Comparison of ENCODE assay signal across 8 mouse cellular contexts in the genomic region with DNA sequence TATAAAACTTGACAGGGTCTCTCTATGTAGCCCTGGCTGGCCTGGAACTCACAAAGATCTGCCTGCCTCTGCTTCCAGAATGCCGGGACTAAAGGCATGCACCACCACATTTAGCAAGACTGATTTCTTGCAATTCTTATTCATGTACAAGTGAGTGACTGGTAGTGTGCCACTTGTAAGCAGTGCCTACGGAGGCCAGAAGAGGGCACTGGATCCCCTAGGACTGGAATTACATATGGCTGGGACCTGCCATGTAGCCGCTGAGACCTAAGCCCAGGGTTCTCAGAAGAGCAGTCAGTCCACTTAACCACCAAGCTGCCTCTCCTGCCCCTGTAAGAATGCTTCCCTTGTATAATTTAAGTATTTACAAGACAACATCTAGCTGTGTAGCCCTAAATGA. TPM values are rescaled to one million over a fixed set of nuclear protein-coding genes. Genes with fewer than 3 reads are reported as not detected.
DNase-seq lines count a peak whose midpoint lies in the region; ATAC-seq lines count a peak whose summit lies in the region.

No protein-coding gene starts in this region.

- no peaks in the 10 kb centered on the region for H3K9me3 ChIP-seq in forebrain, embryonic 14.5 days (replicated peaks; ENCODE audit: control insufficient read depth, low read length)
- no peaks in the 10 kb centered on the region for H3K9me3 ChIP-seq in forebrain, embryonic 16.5 days (ENCODE audit: control insufficient read depth, low read length)

- H3K27me3 ChIP-seq in forebrain, embryonic 14.5 days (replicated peaks; ENCODE audit: control insufficient read depth, insufficient read depth, low read length) = no peaks in the 10 kb centered on the region
- H3K27me3 ChIP-seq in forebrain, embryonic 16.5 days (replicated peaks; ENCODE audit: control insufficient read depth, insufficient read depth, low read length) = no peaks in the 10 kb centered on the region

- ATAC-seq in forebrain, embryonic 14.5 days = no peak
- ATAC-seq in forebrain, embryonic 16.5 days = no peak

- peak; percentile 52 for DNase-seq in forebrain, embryonic 14.5 days (ENCODE audit: low spot score)
- DNase-seq in right cerebral cortex, adult 2 months (ENCODE audit: low spot score in 2 of 2) = peak; percentile 44 to 62
- no peak for DNase-seq in right cerebral cortex, postnatal 25 days
- peak; percentile 65 for DNase-seq in cerebellum, adult 8-10 months
- peak; percentile 72 for DNase-seq in induced T-regulatory cell, adult 2 months (ENCODE audit: low read depth)
- DNase-seq in lung, postnatal 36 days = peak; percentile 83
- peak; percentile 70 for DNase-seq in thymus, postnatal 14 days

- peaks cover 7% of the 10 kb centered on the region for H3K4me1 ChIP-seq in forebrain, embryonic 14.5 days (ENCODE audit: control insufficient read depth, insufficient read depth, low read length)
- H3K4me1 ChIP-seq in forebrain, embryonic 16.5 days (replicated peaks; ENCODE audit: control insufficient read depth, insufficient read depth, low read length) = peaks cover 17% of the 10 kb centered on the region

- no peak overlapping the region for H3K4me2 ChIP-seq in forebrain, embryonic 14.5 days (ENCODE audit: low read length)
- H3K4me2 ChIP-seq in forebrain, embryonic 16.5 days (ENCODE audit: low read length) = no peak overlapping the region

- no peak overlapping the region for H3K27ac ChIP-seq in forebrain, embryonic 14.5 days (ENCODE audit: low read depth, low read length)
- no peak overlapping the region for H3K27ac ChIP-seq in forebrain, embryonic 16.5 days (ENCODE audit: low read length)

- H3K9ac ChIP-seq in forebrain, embryonic 14.5 days (ENCODE audit: low read length) = no peak overlapping the region
- no peak overlapping the region for H3K9ac ChIP-seq in forebrain, embryonic 16.5 days (replicated peaks; ENCODE audit: low read depth, low read length)

- 45% methylated on average over 3 of the region's 3 CpGs for WGBS in forebrain, embryonic 14.5 days
- 42% methylated on average over 3 of the region's 3 CpGs for WGBS in forebrain, embryonic 16.5 days

- H3K36me3 ChIP-seq in forebrain, embryonic 14.5 days (ENCODE audit: control insufficient read depth, insufficient read depth, low read length) = peaks cover 12% of the 10 kb centered on the region; the same call in 1 of the 2 replicates
- H3K36me3 ChIP-seq in forebrain, embryonic 16.5 days (ENCODE audit: control insufficient read depth, insufficient read depth) = no peaks in the 10 kb centered on the region

- H3K4me3 ChIP-seq in forebrain, embryonic 14.5 days (ENCODE audit: low read depth, low read length) = no peak overlapping the region
- H3K4me3 ChIP-seq in forebrain, embryonic 16.5 days (replicated peaks; ENCODE audit: low read length) = no peak overlapping the region

RNA-seq across cellular contexts. Expression of a gene that starts 4.5 kb away (rescaled TPM):
- 104 and 119 TPM in 2 replicates for polyA plus RNA-seq in forebrain, embryonic 14.5 days (2014; fragmentation: Nextera tagmentation; extraction: Ambion mirVana)
- polyA plus RNA-seq in forebrain, embryonic 16.5 days (2015; fragmentation: Nextera tagmentation; extraction: Ambion mirVana) = 106 and 111 TPM in 2 replicates

RNA-seq across cellular contexts. Expression of a gene that starts 4.8 kb away (rescaled TPM):
- 54.2 and 63.7 TPM in 2 replicates for polyA plus RNA-seq in forebrain, embryonic 14.5 days (2014; fragmentation: Nextera tagmentation; extraction: Ambion mirVana)
- polyA plus RNA-seq in forebrain, embryonic 16.5 days (2015; fragmentation: Nextera tagmentation; extraction: Ambion mirVana) = 86.3 and 94.3 TPM in 2 replicates

RNA-seq across cellular contexts. Expression of a gene that starts 35.7 kb away (rescaled TPM):
- 15.3 and 19.9 TPM in 2 replicates for polyA plus RNA-seq in forebrain, embryonic 14.5 days (2014; fragmentation: Nextera tagmentation; extraction: Ambion mirVana)
- polyA plus RNA-seq in forebrain, embryonic 16.5 days (2015; fragmentation: Nextera tagmentation; extraction: Ambion mirVana) = 19.8 and 23.8 TPM in 2 replicates
